Mouse (Mus musculus) CD8-positive naive resting alpha-beta T cell, adult 57 days (primary cell): ENCODE results near the gene Thap11. TPM values are rescaled to one million over a fixed set of nuclear protein-coding genes. Genes with fewer than 3 reads are reported as not detected.

Experiments used
- total RNA-seq: library from RNA; stranded (reverse); gene quantifications from one replicate; pipeline ENCODE4 v1.2.4, GENCODE M21; 2023

Gene Thap11
- total RNA-seq, result 18.5 TPM

DNA sequence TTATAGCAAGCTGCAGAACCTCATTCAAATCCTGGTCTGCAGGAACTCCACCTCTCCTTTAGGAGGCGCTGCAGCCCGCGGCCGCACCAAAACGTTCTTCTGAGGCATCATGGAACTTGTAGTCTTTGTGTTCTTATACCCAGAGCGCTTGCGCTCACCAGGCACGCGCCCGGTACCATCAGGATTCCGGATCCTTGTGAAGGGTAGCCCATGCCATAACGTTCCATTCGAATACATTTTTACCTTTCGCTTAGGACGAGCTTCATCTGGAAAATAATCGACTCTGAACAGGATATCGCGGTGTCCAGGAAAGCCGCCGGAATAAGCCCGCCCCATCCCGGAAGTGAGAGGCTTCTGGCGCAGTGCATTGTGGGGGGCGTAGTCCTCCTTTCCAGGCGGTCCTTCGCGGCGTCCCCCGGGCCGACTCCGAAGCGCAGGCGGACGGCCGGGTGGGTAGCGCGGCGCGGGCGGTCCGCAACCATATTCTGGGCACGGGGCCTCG is at the start of gene Thap11:
Gene Thap11, plus strand, starts transcription at position 418 of the 502 bp plus-strand sequence.

DNA sequence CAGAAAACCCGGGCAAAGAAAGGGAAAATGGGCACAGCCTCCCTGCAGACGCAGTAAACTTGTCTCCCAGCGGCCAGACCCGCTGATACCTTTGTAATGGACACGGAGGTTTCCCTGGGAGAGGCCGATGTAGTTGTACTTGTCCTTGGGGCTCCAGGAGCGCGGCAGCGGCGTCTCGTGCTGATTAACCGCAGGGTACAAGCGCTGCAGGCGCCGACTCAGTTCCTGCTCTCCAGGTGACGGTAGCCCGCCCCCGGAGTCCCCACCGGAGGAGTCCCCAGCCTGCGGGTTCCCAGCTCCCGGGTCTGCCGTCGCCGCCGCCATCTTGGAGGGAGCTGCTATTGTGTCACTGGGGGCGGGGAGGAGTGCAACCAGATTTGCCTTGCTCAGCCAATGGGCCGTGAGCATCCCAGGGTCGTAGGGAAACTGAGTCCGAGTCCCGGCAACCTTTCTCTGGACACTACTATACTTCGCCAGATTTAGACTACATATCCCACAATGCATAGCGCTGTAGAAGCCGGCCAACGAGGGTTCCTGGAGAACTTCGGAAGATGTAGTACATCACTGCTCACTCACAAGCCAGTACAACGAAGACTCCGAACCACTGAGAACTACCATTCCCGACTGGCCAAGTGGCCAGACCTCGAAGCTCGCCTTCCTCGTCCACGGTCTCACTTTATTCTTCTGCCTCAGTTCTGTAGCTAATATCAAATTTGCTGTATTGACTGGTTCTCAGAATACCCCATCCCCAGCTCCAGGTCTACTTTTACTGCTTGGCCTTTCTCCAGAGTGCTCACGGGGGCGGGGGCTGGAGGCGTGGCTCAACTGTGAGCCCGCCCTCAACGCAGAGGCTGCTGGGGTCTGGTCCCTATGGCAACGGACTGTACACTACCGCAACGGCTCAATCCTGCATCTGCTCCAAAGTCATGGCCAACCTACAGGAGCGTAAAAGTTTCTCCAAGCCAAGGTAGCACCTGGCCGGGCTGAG is 27.8 kb upstream of the Thap11 start, which contains the start of the genes Ranbp10 and Tsnaxip1:
Gene Ranbp10, minus strand, starts transcription at position 490 of the 988 bp plus-strand sequence.
Gene Tsnaxip1, plus strand, starts transcription at position 871 of the 988 bp plus-strand sequence.

DNA sequence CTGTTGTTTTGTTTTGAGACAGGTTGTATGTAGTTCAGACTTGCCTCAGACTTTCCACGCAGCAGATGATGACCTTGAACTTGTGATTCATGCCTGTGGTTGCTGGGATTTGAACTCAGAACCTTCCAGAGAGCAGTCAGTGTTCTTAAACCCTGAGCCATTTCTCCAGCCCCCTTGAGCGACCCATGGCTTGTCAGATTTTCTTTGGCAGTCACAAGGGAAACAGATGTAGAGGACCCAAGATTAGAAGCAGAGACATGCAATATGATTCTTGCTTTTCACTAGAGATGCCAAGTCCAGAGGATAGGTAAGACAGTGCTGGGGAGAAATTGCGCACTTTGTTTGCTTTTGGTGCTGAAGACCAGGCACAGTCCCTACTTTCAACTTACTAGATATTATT is 1.8 kb upstream of the Thap11 start, which contains the start of gene Cenpt:
Gene Cenpt, minus strand, starts transcription at position 101 of the 400 bp plus-strand sequence.

DNA sequence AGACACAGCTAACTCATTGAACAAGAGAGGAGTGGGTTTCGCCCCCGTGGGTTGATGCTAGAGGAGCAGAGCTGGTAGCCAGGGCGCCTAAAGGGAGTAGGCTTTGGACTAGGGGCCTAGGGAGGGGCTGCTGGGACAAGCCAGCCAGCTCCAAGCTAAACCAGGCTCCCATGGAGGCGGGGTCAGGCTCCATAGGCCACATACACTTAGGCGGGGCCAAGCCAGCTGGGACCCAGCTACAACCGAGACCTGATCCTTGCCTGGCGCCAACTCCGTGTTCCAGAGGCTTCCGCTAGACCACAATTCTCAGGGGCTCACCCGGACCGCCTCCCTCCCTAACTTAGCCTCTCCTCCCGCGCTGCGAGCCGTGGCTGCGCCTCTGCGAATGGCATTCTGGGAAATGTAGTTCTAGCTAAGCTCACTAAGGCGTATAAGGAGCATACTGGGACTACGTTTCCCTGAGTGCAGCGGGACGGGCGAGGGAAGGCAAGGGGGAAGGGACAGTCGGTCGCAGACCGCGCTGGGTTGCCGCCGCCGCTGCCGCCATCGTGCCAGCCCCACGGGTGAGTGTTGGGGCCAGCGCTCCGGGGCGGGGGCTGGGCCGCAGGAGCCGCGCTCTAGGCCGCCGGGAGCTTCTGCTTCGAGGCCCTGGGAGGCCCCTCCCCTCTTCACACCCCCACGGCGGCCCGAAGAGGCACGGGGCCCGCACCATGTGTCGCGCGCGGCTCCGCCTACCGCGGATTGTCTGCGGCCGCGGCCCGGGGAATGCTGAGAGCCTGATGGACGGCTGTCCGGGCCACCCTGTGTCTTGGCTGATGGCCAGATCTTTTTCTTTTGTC is 5.4 kb downstream of the Thap11 start, which contains the start of gene Nutf2:
Gene Nutf2, plus strand, starts transcription at position 438 of the 839 bp plus-strand sequence.

DNA sequence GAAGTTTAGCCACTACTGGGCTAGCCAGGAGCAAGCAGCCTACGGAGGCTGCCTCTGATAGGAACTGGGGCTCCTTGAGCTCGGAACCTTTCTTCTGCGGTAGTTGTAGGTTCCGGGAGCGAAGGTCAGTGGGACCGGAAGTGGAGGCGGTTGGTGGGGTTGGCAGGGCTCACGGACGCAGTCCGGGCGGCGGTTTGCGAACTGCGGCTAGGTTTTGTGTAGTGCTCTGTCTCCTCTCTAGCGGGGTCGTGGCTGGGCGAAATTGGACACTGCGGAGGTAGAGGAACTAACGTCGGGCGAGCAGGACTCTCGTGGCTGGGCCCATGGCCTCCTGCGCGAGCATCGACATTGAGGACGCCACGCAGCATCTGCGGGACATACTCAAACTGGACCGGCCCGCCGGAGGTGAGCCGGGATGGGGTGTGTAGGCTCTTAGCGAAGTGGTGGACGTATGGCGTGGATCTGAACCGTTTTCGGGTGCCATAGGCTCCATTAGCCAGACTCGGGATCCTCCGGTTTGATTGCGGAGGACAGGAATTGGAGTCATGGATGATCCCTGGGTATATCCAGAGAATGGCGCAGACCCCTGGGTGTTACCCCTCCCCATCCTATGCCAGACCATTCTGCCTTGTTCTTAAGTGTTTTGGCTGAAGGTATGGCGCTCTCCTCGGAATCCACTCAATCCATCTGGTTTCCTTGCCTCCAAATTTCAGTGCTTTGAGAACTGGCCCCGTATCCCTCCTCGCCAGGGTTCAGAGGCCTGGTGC is 26.0 kb downstream of the Thap11 start, which contains the start of gene Edc4:
Gene Edc4, plus strand, starts transcription at position 128 of the 767 bp plus-strand sequence.

DNA sequence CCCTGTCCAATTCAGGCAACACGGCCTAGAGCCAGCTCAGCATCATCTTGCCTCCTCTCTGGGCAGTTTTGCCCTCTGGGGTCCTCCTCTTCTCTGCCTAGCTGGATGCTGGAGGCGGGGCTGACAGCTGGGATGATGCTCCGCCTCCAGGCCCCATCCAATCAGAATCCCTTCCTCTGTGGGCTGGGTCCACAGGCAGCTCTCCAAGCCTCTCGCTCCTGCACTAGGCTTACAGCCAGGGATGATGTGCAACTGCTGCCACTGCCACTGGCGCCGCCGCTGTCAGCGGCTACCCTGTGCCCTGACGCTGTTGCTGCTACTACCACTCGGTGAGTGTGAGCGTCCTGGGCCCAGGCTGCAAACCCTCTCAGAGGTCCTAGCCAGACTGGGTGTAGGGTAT is 38.4 kb downstream of the Thap11 start, which contains the start of gene Nrn1l:
Gene Nrn1l, plus strand, starts transcription at position 229 of the 400 bp plus-strand sequence.

DNA sequence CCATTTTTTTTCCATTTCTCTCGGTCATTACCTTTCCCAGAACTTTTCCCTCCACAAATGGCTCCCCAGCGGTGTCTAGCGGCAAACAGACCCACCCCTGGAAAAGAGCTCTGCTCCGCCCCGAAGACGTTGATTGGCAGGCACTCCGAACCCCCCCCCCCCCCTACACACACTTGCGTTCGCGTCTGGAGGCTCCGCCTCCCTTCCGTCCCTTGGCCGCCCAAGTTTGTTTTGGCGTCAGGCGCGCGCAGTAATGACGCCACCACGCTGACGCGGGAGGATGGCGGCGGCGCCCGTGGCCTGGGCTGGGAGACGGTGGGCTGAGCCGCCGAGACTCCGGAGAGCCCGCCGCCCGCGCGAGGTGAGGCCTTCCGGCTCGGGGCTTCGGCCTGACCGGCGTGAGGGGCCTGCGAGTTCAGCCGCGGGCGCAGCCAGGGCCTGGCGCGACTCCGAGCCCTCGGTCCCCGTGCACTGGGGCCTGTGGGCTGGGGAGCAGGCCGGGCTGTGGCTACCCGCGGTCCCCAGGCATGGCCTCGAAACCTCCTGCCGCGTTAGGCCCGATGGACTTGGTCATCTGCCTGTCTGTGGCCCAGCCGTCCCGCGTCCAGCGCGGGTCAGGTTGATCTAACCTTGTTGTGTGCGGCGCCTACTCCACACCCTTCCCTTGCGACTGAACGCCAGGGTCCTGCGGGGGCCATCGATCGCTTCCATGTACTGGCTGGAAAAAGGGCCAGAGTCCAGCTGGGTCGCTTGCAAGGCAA is 45.4 kb downstream of the Thap11 start, which contains the start of gene Pskh1:
Gene Pskh1, plus strand, starts transcription at position 262 of the 761 bp plus-strand sequence.

Other genes with a start within 250 kb of the Thap11 start
- 18.9 TPM for gene Ripor1, start 249.9 kb upstream of the Thap11 start, total RNA-seq
- gene Ctcf, start 218.6 kb upstream of the Thap11 start, total RNA-seq, result 148 TPM
- gene Agrp, start 217.7 kb upstream of the Thap11 start, total RNA-seq, result not detected
- gene Carmil2, start 168.9 kb upstream of the Thap11 start, total RNA-seq, result 126 TPM
- 52.6 TPM for gene Acd, start 154.0 kb upstream of the Thap11 start, total RNA-seq
- gene Pard6a, start 154.0 kb upstream of the Thap11 start, total RNA-seq, result 10.6 TPM
- not detected for gene 4933405L10Rik, start 147.5 kb upstream of the Thap11 start, total RNA-seq
- 2.9 TPM for gene Enkd1, start 146.9 kb upstream of the Thap11 start, total RNA-seq
- 6.0 TPM for gene Gfod2, start 96.5 kb upstream of the Thap11 start, total RNA-seq
- 44.5 TPM for gene Ranbp10, start 27.8 kb upstream of the Thap11 start, total RNA-seq
- gene Tsnaxip1, start 27.4 kb upstream of the Thap11 start, total RNA-seq, result 0.24 TPM
- 18.6 TPM for gene Cenpt, start 1.9 kb upstream of the Thap11 start, total RNA-seq
- gene Nutf2, start 5.4 kb downstream of the Thap11 start, total RNA-seq, result 18.0 TPM
- 87.4 TPM for gene Edc4, start 25.7 kb downstream of the Thap11 start, total RNA-seq
- not detected for gene Nrn1l, start 38.4 kb downstream of the Thap11 start, total RNA-seq
- gene Pskh1, start 45.3 kb downstream of the Thap11 start, total RNA-seq, result 23.3 TPM
- 6.9 TPM for gene Ctrl, start 78.7 kb downstream of the Thap11 start, total RNA-seq
- gene Psmb10, start 83.3 kb downstream of the Thap11 start, total RNA-seq, result 138 TPM
- not detected for gene Lcat, start 88.2 kb downstream of the Thap11 start, total RNA-seq
- 17.1 TPM for gene Slc12a4, start 111.0 kb downstream of the Thap11 start, total RNA-seq
- gene Dpep3, start 124.3 kb downstream of the Thap11 start, total RNA-seq, result not detected
- gene Dus2, start 136.2 kb downstream of the Thap11 start, total RNA-seq, result 17.1 TPM
- not detected for gene Dpep2nb, start 150.8 kb downstream of the Thap11 start, total RNA-seq
- gene Ddx28, start 156.8 kb downstream of the Thap11 start, total RNA-seq, result 6.6 TPM
- 184 TPM for gene Nfatc3, start 203.7 kb downstream of the Thap11 start, total RNA-seq